Mouse (Mus musculus): Measurements from ENCODE around the gene Plekhg1. TPM values are rescaled to one million over a fixed set of nuclear protein-coding genes. Genes with fewer than 3 reads are reported as not detected.

Plekhg1 gene
- total RNA-seq, 4 experiments from 2014 or later = 4.0 to 8.7 (median 6.7) TPM

GRCm38 (mm10) chr10:3743069-3743468, 2.9 kb downstream of the Plekhg1 start:
- DNase-seq = no peak

- no peak for DNase-seq
Measured at GRCm38 (mm10) chr10:3743826-3744225, 3.7 kb downstream of the Plekhg1 start.

GRCm38 (mm10) chr10:3746794-3747518, 6.8 kb downstream of the Plekhg1 start:
- DNase-seq = no peak

- no peak for DNase-seq
Measured at GRCm38 (mm10) chr10:3749580-3749979, 9.4 kb downstream of the Plekhg1 start.

GRCm38 (mm10) chr10:3761992-3762391, 21.8 kb downstream of the Plekhg1 start:
- DNase-seq = no peak

GRCm38 (mm10) chr10:3763199-3763598, 23.0 kb downstream of the Plekhg1 start:
- no peak for DNase-seq

GRCm38 (mm10) chr10:3769131-3769530, 29.0 kb downstream of the Plekhg1 start:
- DNase-seq = no peak

- DNase-seq = no peak
Measured at GRCm38 (mm10) chr10:3774330-3774729, 34.2 kb downstream of the Plekhg1 start.

- DNase-seq = no peak
Measured at GRCm38 (mm10) chr10:3776761-3777160, 36.6 kb downstream of the Plekhg1 start.

- DNase-seq = no peak
Measured at GRCm38 (mm10) chr10:3785362-3785761, 45.2 kb downstream of the Plekhg1 start.

- no peak for DNase-seq
Measured at GRCm38 (mm10) chr10:3786531-3786930, 46.4 kb downstream of the Plekhg1 start.

GRCm38 (mm10) chr10:3787006-3787405, 46.8 kb downstream of the Plekhg1 start:
- DNase-seq = no peak

GRCm38 (mm10) chr10:3793825-3794224, 53.7 kb downstream of the Plekhg1 start:
- DNase-seq = no peak

GRCm38 (mm10) chr10:3799455-3799854, 59.3 kb downstream of the Plekhg1 start:
- no peak for DNase-seq

- no peak for DNase-seq
Measured at GRCm38 (mm10) chr10:3801254-3801653, 61.1 kb downstream of the Plekhg1 start.

GRCm38 (mm10) chr10:3805334-3805733, 65.2 kb downstream of the Plekhg1 start:
- no peak for DNase-seq

GRCm38 (mm10) chr10:3807980-3808379, 67.8 kb downstream of the Plekhg1 start:
- DNase-seq = no peak

- peak; percentile 29 for DNase-seq
Measured at GRCm38 (mm10) chr10:3810476-3811273, 70.5 kb downstream of the Plekhg1 start.

GRCm38 (mm10) chr10:3818940-3819701, 79.0 kb downstream of the Plekhg1 start:
- peak; percentile 14 for DNase-seq

- DNase-seq = no peak
Measured at GRCm38 (mm10) chr10:3823826-3824225, 83.7 kb downstream of the Plekhg1 start.

- no peak for DNase-seq
Measured at GRCm38 (mm10) chr10:3826043-3826442, 85.9 kb downstream of the Plekhg1 start.

GRCm38 (mm10) chr10:3827368-3827767, 87.2 kb downstream of the Plekhg1 start:
- DNase-seq = no peak

- no peak for DNase-seq
Measured at GRCm38 (mm10) chr10:3829472-3829871, 89.3 kb downstream of the Plekhg1 start.
